Mouse (Mus musculus) stomach, postnatal 0 days (tissue): ENCODE data around the gene Tada1.

Experiments used
- CTCF ChIP-seq: IDR thresholded peaks from 2 replicates; pipeline ENCODE4 v1.5.1; 2016; ENCODE audit warnings: antibody characterized with exemption, low read depth, mild to moderate bottlenecking, moderate library complexity
- EP300 ChIP-seq: optimal IDR thresholded peaks from 2 replicates; pipeline ENCODE3; 2016; ENCODE audit warnings: antibody characterized with exemption

DNA sequence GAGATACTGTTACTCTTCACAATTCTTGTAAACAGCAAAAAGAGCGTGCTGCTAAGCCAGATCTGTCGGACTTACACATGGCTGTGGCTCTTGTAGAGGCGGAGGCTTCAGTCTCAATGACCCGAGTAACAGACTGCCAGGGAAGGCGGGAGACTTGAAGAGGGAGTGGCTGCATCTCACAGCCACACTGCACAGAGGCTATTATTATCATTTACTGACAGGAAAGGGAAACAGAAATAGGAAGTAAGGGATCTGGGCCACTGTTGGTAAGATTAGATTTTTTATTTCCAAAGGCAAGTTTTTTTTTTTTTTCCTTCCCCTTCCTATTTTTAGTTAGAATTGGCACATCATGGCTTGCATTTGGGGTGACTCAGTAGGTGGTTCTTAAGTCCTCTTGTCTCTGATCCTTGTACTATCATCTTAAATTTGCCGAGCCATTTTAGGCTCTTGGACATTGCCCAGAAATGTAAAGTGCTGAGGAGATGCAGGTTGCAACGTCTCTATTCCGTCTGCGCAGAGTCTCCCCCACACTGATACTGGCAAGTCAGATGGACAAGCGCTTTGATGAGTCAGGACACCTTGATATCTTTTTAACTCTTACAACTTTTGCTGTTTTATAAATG is 51.0 kb downstream of the Tada1 start:
- TF ChIP-seq EP300 (no peak), CTCF (no peak)
